Mouse (Mus musculus) heart, adult 2 months (tissue): ENCODE measurements around the gene Fastkd3. TPM values are rescaled to one million over a fixed set of nuclear protein-coding genes. Genes with fewer than 3 reads are reported as not detected.
"Not testable (repeated sequence)": the region's sequence is repeated elsewhere in the genome, so short reads cannot be mapped to it uniquely, and the experiment has no call there.

Experiments used
- DNase-seq, 2 experiments: peaks; one replicate each; pipeline ENCODE4 v3.0.0; 2021
- H3K27ac ChIP-seq: fragments of 200-600 bp; 2 replicates; pipeline ENCODE4 v1.8.1; 2022
- H3K27me3 ChIP-seq: fragments of 200-500 bp; 2 replicates; pipeline ENCODE4 v1.6.1; 2012; ENCODE audit warnings: mild to moderate bottlenecking, low read length, inconsistent platforms, mixed read lengths; ENCODE audit not compliant: control insufficient read depth, insufficient read depth
- H3K36me3 ChIP-seq: fragments of 200-500 bp; 2 replicates; pipeline ENCODE4 v1.6.1; 2012; ENCODE audit warnings: low read length, inconsistent platforms; ENCODE audit not compliant: control insufficient read depth, insufficient read depth
- H3K4me1 ChIP-seq: fragments of 200-500 bp; 2 replicates; pipeline ENCODE4 v1.6.1; 2011; ENCODE audit warnings: low read length; ENCODE audit not compliant: control insufficient read depth, insufficient read depth
- H3K4me3 ChIP-seq: fragments of 200-600 bp; 2 replicates; pipeline ENCODE4 v1.8.1; 2022
- H3K79me2 ChIP-seq: fragments of 200-500 bp; replicated peaks from 2 replicates; pipeline ENCODE4 v1.6.1; 2012; ENCODE audit warnings: mild to moderate bottlenecking, inconsistent platforms, low read length, moderate library complexity, mixed read lengths; ENCODE audit not compliant: control insufficient read depth, insufficient read depth
- H3K9ac ChIP-seq: fragments of 200-500 bp; 2 replicates; pipeline ENCODE4 v1.6.1; 2012; ENCODE audit warnings: low read depth, mild to moderate bottlenecking, control low read depth, inconsistent platforms, low read length, mixed read lengths
- CTCF ChIP-seq: fragments of 200-600 bp; IDR thresholded peaks from 2 replicates; pipeline ENCODE4 v1.8.1; 2022; ENCODE audit warnings: antibody characterized with exemption, mild to moderate bottlenecking, moderate library complexity
- EP300 ChIP-seq: fragments of 200-500 bp; IDR thresholded peaks from 2 replicates; pipeline ENCODE4 v1.6.1; 2011; ENCODE audit warnings: low read depth, low read length, control low read depth; ENCODE audit not compliant: insufficient read depth
- POLR2A ChIP-seq: fragments of 200-500 bp; IDR thresholded peaks from 2 replicates; pipeline ENCODE4 v1.6.1; 2011; ENCODE audit warnings: mild to moderate bottlenecking, low read depth, low read length, control low read depth; ENCODE audit not compliant: insufficient read depth
- WGBS: fragments of 180-500 bp; shearing (Covaris S2); methylation state at CpG from one replicate; pipeline ENCODE4 v1.1.7; 2018; 5-methylcytosine and 5-hydroxymethylcytosine counted together
- intact Hi-C: fragments of 180-260 bp; cut with DNase I; formaldehyde crosslinking; loops from one replicate; pipeline ENCODE4 v1.15.1; 2025
- long read RNA-seq: library from polyadenylated mRNA; stranded (forward); transcript quantifications from one replicate; pipeline ENCODE4 v2.0.0, GENCODE M21; 2021
- polyA plus RNA-seq: library from polyadenylated mRNA; depleted of rRNA; stranded (reverse); fragments of >200 nt; gene quantifications from 2 replicates; pipeline ENCODE4 v1.2.3, GENCODE M21; 2012; rRNA removed
- total RNA-seq, 2 experiments: library from RNA; stranded (reverse); gene quantifications; 2 replicates each; pipeline ENCODE4 v1.2.3; 2021

The Fastkd3 gene
- 10 to 100 TPM; 12.0 to 15.2 TPM for total RNA-seq
- 13.3 and 15.7 TPM in 2 replicates for polyA plus RNA-seq
- long read RNA-seq, partial matches to known transcripts = 1 of 11 reads
- long read RNA-seq, other reads (novel, unspliced or antisense) = 5 of 11 reads

DNA sequence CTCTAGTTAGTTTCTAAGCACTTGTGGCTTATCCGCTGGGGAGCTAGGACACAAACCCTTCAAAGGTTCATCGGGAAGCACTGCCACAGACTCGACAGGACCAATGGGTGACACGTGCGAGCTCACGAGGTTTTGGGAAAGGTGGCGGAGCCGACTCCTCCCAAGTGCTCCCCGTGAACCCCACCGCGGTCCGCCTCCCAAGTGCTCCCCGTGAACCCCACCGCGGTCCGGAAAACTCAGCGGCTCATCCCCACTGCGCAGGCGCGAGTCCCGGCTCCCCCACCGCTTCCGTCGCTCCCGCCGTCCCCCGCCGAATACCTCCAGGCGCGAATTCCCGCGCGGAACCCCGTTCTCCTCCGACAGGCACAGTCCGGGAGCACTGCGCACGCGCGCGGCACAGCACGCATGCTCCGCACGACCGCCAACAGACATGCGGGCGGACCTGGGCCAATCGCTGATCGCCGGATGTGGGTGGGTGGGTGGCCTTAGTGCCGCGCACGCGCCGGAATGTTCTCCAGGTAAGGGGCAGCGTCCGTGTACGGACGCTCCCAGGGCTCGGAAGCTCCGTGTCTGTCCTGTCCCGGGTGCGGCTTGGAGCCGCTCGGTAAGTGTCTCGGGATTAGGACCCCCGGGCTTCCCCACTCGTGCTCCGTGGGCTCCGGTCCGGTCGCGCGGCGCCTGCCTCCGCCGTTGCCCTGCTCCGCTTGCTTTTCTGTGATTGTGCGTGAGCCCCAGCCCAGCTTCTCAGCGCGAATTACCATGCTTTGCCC, at the start of gene Fastkd3, which contains the start of gene Mtrr:
Gene Fastkd3, plus strand, starts transcription at position 488 of the 770 bp plus-strand sequence.
Gene Mtrr, minus strand, starts transcription at position 403 of the 770 bp plus-strand sequence.
- Histone ChIP-seq H3K27ac (peak within 1 kb of the TSS; percentile 90), H3K4me1 (peaks cover 2% of the 10 kb centered on the region), H3K79me2 (no peaks in the 10 kb centered on the region), H3K9ac (peak within 1 kb of the TSS; percentile 69), H3K36me3 (no peaks in the 10 kb centered on the region), H3K4me3 (peak within 1 kb of the TSS; percentile 93), H3K27me3 (no peaks in the 10 kb centered on the region)
- peak; percentile 81 for TF ChIP-seq POLR2A
- TF ChIP-seq EP300 = 0 out of 2 replicates have a peak, but pooled peaks have one; percentile 31
- no peak for TF ChIP-seq CTCF
- intact Hi-C loops = loop anchor here (10.0 kb wide), 4 partner anchors 903 to 1233 kb away; partner anchors contain the start of genes Nsun2, Srd5a1 and Tent4a
- WGBS = under 1% methylated on average over 81 of the region's 81 CpGs
- peak; percentile 97 to 98 for DNase-seq

DNA sequence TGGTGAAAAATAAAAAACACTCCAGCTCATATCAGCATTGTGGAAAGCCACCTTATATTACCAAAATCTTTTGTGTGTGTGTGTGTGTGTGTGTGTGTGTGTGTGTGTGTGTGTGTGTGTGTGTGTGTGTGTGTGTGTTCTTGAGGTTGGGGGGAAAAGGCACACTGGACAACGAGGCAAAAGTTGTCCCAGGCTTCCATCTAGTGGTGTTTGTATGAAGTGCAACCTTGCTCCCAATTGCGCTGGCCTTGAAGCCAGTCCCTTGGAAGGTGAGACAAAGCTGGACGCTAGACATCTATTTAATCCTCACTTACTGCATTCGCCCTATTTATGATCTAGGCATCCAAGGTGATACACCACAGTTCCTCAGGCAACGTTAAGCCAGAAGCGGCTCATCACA, 28.6 kb upstream of the Fastkd3 start:
- TF ChIP-seq CTCF = peak; percentile 38
- DNase-seq, H3K9ac ChIP-seq, H3K4me3 ChIP-seq, H3K4me1 ChIP-seq, H3K79me2 ChIP-seq, intact Hi-C loops, H3K27ac ChIP-seq, H3K36me3 ChIP-seq, H3K27me3 ChIP-seq: not testable (repeated sequence)
- WGBS = 23% methylated on average over 6 of the region's 6 CpGs

DNA sequence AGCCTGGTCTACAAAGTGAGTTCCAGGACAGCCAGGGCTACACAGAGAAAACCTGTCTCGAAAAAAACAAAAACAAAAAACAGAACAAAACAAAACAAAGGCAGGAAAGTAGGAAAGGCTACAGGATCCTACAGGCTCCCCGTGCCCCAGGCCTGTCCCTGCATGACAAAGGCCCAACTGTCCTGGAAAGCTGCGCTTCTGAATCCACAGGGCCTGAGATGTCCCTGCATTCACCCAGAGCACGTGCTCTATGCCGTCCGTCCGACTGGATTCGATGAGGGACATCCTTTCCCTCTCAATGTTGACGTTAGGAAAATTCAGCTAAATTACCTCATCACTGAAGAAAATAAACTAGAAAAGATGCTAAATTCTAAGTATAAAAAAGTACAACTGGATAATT, 13.9 kb upstream of the Fastkd3 start:
- no peaks in the 10 kb centered on the region; the same call in 1 of the 2 replicates for H3K36me3 ChIP-seq
- WGBS = 96% methylated on average over 9 of the region's 9 CpGs
- DNase-seq = no peak

DNA sequence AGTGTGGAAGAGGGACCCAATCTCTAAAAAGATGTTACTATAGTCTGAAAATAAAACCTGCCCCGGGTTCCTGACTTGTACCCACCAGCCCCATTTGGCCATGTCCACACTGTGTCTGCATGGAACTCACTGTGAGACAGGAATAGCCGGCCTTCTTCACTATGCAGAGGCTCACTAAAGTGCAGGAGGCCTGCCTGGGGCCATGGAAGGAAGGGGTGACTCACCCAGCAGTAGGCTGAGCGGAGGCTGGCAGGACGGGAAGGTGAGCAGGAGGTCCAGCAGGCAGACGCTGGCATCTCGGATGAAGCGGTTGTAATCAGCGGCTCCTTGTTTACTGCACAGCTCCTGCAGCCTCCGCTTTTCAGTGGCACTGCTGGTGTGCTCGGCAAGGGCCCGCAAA, 13.5 kb upstream of the Fastkd3 start:
- no peaks in the 10 kb centered on the region; the same call in 1 of the 2 replicates for H3K36me3 ChIP-seq
- H3K27me3 ChIP-seq = no peaks in the 10 kb centered on the region
- WGBS = 92% methylated on average over 11 of the region's 11 CpGs
- H3K9ac ChIP-seq = no peak overlapping the region
- TF ChIP-seq EP300 (no peak), CTCF (no peak), POLR2A (no peak)
- intact Hi-C loops = no loop called here
- H3K4me1 ChIP-seq = no peaks in the 10 kb centered on the region; the same call in 1 of the 2 replicates
- DNase-seq = no peak
- no peak overlapping the region for H3K4me3 ChIP-seq
- H3K27ac ChIP-seq = no peak overlapping the region
- H3K79me2 ChIP-seq = no peaks in the 10 kb centered on the region

More for the DNA sequence above, 13.9 kb upstream of the Fastkd3 start:
- Histone ChIP-seq H3K79me2 (no peaks in the 10 kb centered on the region), H3K4me1 (no peaks in the 10 kb centered on the region; the same call in 1 of the 2 replicates), H3K27me3 (no peaks in the 10 kb centered on the region), H3K27ac (no peak overlapping the region), H3K9ac (no peak overlapping the region), H3K4me3 (no peak overlapping the region)
- intact Hi-C loops = no loop called here
- TF ChIP-seq EP300 (no peak), POLR2A (no peak), CTCF (no peak)

DNA sequence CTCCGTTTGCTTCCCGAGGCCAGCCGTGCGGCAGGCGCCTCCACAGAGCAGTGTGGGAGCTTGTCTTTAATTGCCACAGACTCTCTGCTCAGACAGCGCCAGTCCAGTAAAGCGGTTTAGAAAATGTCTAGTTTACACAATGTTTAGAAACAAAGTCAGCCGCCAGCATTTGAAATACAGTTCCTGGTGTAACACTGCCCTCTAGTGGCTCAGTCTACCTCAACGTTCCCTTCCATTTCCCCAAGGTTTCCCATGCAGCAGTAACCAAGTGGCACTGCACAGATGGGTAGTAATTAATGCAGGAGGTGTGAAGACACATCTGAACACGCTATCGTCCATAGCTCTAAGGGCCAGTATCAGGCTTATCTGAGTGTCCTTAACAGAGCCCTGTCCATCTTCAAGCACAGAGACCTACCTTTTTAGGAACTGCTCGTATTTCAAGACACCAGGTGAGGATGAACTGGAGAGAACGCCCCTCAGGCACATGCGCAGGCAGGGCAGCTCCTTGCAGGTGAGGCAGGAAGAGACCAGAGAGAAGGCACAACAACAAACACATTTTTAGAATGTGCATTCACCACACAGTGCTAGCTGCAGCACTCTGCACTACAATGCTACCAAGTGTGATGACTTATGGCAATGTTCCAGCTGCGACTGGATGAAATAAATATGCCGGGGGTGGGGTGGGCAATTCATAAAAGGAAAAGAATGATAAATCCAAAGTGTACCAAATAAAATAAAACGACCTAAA, 12.3 kb upstream of the Fastkd3 start:
- Histone ChIP-seq H3K4me3 (no peak overlapping the region), H3K27me3 (no peaks in the 10 kb centered on the region), H3K79me2 (no peaks in the 10 kb centered on the region), H3K4me1 (no peaks in the 10 kb centered on the region; the same call in 1 of the 2 replicates), H3K27ac (no peak overlapping the region), H3K36me3 (no peaks in the 10 kb centered on the region; the same call in 1 of the 2 replicates), H3K9ac (no peak overlapping the region)
- 65% methylated on average over 17 of the region's 17 CpGs for WGBS
- peak in 1 of 2 experiments; percentile 34 for DNase-seq
- TF ChIP-seq EP300 (no peak), CTCF (peak; percentile 89), POLR2A (no peak)
- intact Hi-C loops = no loop called here

DNA sequence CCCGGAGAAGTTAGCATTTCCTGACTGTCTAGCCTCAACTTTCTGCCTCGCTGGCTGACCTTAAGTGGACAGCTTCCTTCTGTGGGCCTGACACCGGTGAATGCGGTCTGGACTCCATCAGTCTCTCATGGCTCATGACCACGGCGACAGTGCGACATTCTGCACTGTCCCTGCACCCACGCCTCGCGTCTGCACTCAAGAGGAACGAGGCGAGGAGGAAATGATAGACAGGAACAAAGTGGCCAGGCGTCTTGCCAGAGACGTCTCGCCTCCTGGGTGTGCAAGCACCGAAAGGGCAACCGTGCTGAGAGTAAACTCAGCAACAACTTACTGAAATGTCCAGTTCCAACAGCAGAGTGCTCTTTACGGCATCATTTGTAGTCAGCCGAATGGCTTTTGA, 9.8 kb upstream of the Fastkd3 start:
- H3K27ac ChIP-seq = no peak overlapping the region
- TF ChIP-seq CTCF (no peak), EP300 (peak; percentile 95)
- no peak overlapping the region for H3K9ac ChIP-seq
- 49% methylated on average over 19 of the region's 19 CpGs for WGBS
- H3K27me3 ChIP-seq = no peaks in the 10 kb centered on the region
- no peaks in the 10 kb centered on the region; the same call in 1 of the 2 replicates for H3K36me3 ChIP-seq
- H3K79me2 ChIP-seq = no peaks in the 10 kb centered on the region
- intact Hi-C loops = no loop called here
- peak; percentile 36 to 55 for DNase-seq
- no peaks in the 10 kb centered on the region; the same call in 1 of the 2 replicates for H3K4me1 ChIP-seq
- no peak overlapping the region for H3K4me3 ChIP-seq
